Mouse (Mus musculus): Measurements from ENCODE around the gene Gstp1. TPM values are rescaled to one million over a fixed set of nuclear protein-coding genes. Genes with fewer than 3 reads are reported as not detected.
"Not testable (repeated sequence)": the region's sequence is repeated elsewhere in the genome, so short reads cannot be mapped to it uniquely, and the experiment has no call there.

Gstp1 gene
- polyA plus RNA-seq, 1 experiment: 307 TPM

- no peak for TF ChIP-seq POLR2A (IDR thresholded peaks at IDR 0.05; ENCODE audit: borderline replicate concordance, extremely low read depth, insufficient read depth, insufficient read length, poor library complexity, severe bottlenecking)
- TF ChIP-seq CTCF (IDR thresholded peaks at IDR 0.05; ENCODE audit: borderline replicate concordance, extremely low read depth, insufficient read depth, insufficient read length): no peak
- DNase-seq (ENCODE audit: low read depth): no peak
These were observed 13.2 kb upstream of the Gstp1 start for GRCm38 (mm10) chr19:4051016-4051415.

GRCm38 (mm10) chr19:4049069-4049468 is 11.3 kb upstream of the Gstp1 start:
- DNase-seq (ENCODE audit: low read depth): not testable (repeated sequence)

- peak; percentile 90 for DNase-seq (ENCODE audit: low read depth)
- peak; percentile 76; the same call in 1 of the 2 replicates for TF ChIP-seq CTCF (IDR thresholded peaks at IDR 0.05; ENCODE audit: borderline replicate concordance, extremely low read depth, insufficient read depth, insufficient read length)
- no peak for TF ChIP-seq POLR2A (IDR thresholded peaks at IDR 0.05; ENCODE audit: borderline replicate concordance, extremely low read depth, insufficient read depth, insufficient read length, poor library complexity, severe bottlenecking)
These were observed 10.1 kb upstream of the Gstp1 start for GRCm38 (mm10) chr19:4047859-4048258.

GRCm38 (mm10) chr19:4046866-4047254 is 9.1 kb upstream of the Gstp1 start:
- TF ChIP-seq POLR2A (IDR thresholded peaks at IDR 0.05; ENCODE audit: borderline replicate concordance, extremely low read depth, insufficient read depth, insufficient read length, poor library complexity, severe bottlenecking): no peak
- no peak for TF ChIP-seq CTCF (IDR thresholded peaks at IDR 0.05; ENCODE audit: borderline replicate concordance, extremely low read depth, insufficient read depth, insufficient read length)
- no peak for DNase-seq (ENCODE audit: low read depth)

DNA sequence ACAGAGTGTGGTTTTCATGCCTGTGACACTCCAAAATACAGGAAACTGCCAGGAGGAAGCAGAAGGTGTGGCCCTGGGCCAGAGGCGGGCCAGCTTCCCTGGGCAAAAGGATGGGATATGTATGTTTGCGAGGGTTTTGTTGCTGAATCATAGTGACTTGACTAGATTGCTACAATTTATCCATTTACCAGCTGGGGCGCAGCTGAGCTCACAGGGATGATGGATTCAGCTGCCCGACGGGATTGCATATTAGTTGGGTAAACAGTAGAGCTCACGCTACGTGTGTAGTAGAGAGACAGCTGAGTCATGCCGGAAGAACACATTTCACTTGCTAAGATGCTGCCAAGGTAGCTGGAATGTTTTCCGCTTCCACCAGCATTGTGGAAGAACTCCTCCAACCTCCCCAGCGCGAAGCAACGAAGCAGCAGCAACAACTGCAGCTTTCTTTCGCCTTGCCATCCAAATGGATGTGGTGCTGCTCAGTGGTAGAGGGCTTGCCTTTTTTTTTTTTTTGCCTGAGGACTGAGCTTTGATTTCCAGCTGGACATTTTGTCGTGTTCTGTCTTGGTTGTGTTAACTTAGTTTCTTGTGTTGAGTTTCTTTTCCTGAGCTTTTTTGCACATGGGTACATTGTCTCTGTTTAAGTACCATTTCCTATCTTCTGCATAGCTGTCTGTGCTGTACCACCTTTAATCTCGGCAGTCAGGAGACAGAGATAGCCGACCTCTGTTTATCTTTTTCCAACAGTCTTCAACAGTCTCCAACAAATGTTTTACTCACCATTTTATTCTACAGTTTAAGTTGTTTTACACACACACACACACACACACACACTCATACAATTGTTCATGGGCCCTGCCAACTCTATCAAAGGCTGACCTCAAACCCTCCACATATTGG is 8.4 kb upstream of the Gstp1 start, which contains the start of gene Gstp2:
Gene Gstp2 (minus strand): TSS at position 58 of the 900 bp plus-strand sequence.
- TF ChIP-seq POLR2A (IDR thresholded peaks at IDR 0.05; ENCODE audit: borderline replicate concordance, extremely low read depth, insufficient read depth, insufficient read length, poor library complexity, severe bottlenecking): no peak
- TF ChIP-seq CTCF (IDR thresholded peaks at IDR 0.05; ENCODE audit: borderline replicate concordance, extremely low read depth, insufficient read depth, insufficient read length): peak; percentile 19; the same call in 1 of the 2 replicates
- peak; percentile 84 for DNase-seq (ENCODE audit: low read depth)

GRCm38 (mm10) chr19:4044109-4044508 is 6.3 kb upstream of the Gstp1 start:
- not testable (repeated sequence) for DNase-seq (ENCODE audit: low read depth)

DNA sequence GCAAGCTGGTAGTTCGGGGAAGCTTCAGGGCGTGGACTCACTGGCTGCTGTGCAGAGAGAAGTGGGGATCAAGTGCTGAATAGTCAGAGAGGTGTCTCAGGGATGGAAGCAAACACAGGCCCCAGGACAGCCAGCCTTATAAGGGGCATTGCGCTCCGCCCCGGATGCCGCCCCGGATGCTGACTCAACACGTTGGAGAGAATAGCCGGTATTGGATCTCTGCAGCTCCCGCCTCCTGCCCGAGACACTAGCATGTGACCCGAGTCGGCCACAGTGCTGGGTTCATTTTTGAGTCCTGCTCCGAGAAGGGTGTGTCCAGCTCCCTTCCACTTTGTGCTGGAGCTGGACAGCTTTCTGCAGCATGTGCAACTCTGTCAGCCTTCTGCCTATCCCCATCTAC is 4.3 kb upstream of the Gstp1 start:
- TF ChIP-seq POLR2A (IDR thresholded peaks at IDR 0.05; ENCODE audit: borderline replicate concordance, extremely low read depth, insufficient read depth, insufficient read length, poor library complexity, severe bottlenecking) (no peak), CTCF (IDR thresholded peaks at IDR 0.05; ENCODE audit: borderline replicate concordance, extremely low read depth, insufficient read depth, insufficient read length) (no peak)
- DNase-seq (ENCODE audit: low read depth): no peak

- not testable (repeated sequence) for DNase-seq (ENCODE audit: low read depth)
These were observed 3.7 kb upstream of the Gstp1 start for GRCm38 (mm10) chr19:4041500-4041899.

- not testable (repeated sequence) for DNase-seq (ENCODE audit: low read depth)
These were observed 3.2 kb upstream of the Gstp1 start for GRCm38 (mm10) chr19:4040941-4041340.

DNA sequence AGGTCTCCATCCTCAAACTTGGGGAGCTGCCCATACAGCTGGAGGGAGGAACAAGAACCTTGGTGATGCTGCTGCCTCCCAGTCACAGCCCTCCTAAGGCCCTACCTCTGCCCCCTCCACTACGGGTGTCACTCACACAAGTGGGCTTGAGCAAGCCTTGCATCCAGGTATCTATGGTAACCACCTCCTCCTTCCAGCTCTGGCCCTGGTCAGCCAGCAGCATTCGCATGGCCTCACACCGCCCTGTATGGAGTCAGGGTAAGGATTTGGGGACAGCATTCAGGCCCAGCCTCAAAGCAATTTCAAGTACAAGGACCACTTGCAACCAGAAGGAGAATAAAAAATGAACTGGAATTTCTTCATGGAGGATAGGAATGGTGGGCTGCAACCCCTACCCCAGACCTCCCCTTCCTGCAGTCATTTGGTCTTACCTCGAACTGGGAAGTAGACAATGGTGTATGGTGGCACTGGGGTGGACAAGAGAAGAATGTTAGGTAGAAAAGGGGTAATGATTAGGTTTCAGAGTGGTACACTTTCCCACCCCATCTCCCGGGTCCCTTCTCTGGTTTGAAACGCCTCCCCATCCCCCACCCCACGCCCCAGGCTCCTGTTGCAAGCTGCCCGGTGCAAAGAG is 514 bp downstream of the Gstp1 start:
- not testable (repeated sequence) for DNase-seq (ENCODE audit: low read depth)

GRCm38 (mm10) chr19:4036327-4037045 is 1.3 kb downstream of the Gstp1 start:
- no peak for DNase-seq (ENCODE audit: low read depth)
- TF ChIP-seq POLR2A (IDR thresholded peaks at IDR 0.05; ENCODE audit: borderline replicate concordance, extremely low read depth, insufficient read depth, insufficient read length, poor library complexity, severe bottlenecking): no peak
- no peak for TF ChIP-seq CTCF (IDR thresholded peaks at IDR 0.05; ENCODE audit: borderline replicate concordance, extremely low read depth, insufficient read depth, insufficient read length)

GRCm38 (mm10) chr19:4033742-4034141 is 4.0 kb downstream of the Gstp1 start:
- no peak for TF ChIP-seq POLR2A (IDR thresholded peaks at IDR 0.05; ENCODE audit: borderline replicate concordance, extremely low read depth, insufficient read depth, insufficient read length, poor library complexity, severe bottlenecking)
- no peak for TF ChIP-seq CTCF (IDR thresholded peaks at IDR 0.05; ENCODE audit: borderline replicate concordance, extremely low read depth, insufficient read depth, insufficient read length)

More at GRCm38 (mm10) chr19:4033742-4034141, 4.0 kb downstream of the Gstp1 start:
- no peak for DNase-seq (ENCODE audit: low read depth)
